Mouse (Mus musculus): ENCODE results near the gene Edc4. TPM values are rescaled to one million over a fixed set of nuclear protein-coding genes. Genes with fewer than 3 reads are reported as not detected.

Gene Edc4
- total and polyA plus RNA-seq, 3 experiments, result 33.8 to 97.4 (median 35.9) TPM

DNA sequence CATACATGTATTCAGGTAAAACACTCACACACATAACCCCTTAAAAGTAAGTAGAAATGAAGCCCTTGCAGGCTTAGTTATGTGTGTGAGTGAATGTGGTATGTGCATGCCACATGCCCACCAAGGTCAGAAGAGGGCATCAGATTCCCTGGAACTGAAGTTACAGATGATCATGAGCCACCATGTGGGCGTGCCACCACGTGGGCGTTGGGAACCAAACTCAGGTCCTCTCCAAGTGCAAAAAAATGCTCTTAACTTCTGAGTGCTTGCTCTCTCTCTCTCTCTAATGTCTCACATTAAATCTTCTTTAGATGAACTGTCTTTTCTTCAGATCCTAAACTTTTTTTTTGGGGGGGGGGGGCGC is 57.6 kb downstream of the Edc4 start, which contains the start of gene Psmb10:
Gene Psmb10, minus strand, starts transcription at position 139 of the 364 bp plus-strand sequence.
- peak; percentile 75 for DNase-seq

- DNase-seq, result no peak
Observed at GRCm38 (mm10) chr8:105942026-105942425, 61.3 kb downstream of the Edc4 start.

GRCm38 (mm10) chr8:105942542-105942941 is 61.9 kb downstream of the Edc4 start:
- DNase-seq, result no peak

- DNase-seq, result peak; percentile 37
Observed at GRCm38 (mm10) chr8:105943321-105943739, 62.6 kb downstream of the Edc4 start, which contains the start of gene Lcat. Gene Lcat (minus strand): TSS chr8:105943382.

Other genes with a start within 250 kb of the Edc4 start
- gene Ctcf, start 244.3 kb upstream of the Edc4 start, total RNA-seq (2021), result 10 to 100 TPM; 51.5 to 53.4 TPM
- 14.5 and 15.6 TPM in 2 replicates for gene Ctcf, start 244.3 kb upstream of the Edc4 start, polyA plus RNA-seq (2012; rRNA removed)
- gene Agrp, start 243.5 kb upstream of the Edc4 start, total RNA-seq (2021), result 1 to 10 TPM; 2.3 to 2.4 TPM
- 1.5 and 2.6 TPM in 2 replicates for gene Agrp, start 243.5 kb upstream of the Edc4 start, polyA plus RNA-seq (2012; rRNA removed)
- gene Carmil2, start 194.6 kb upstream of the Edc4 start, total RNA-seq (2021), result 1 to 10 TPM; 2.0 to 2.9 TPM
- 3.3 and 4.2 TPM in 2 replicates for gene Carmil2, start 194.6 kb upstream of the Edc4 start, polyA plus RNA-seq (2012; rRNA removed)
- gene Acd, start 179.8 kb upstream of the Edc4 start, total RNA-seq (2021), result 10 to 100 TPM; 21.7 to 28.7 TPM
- gene Acd, start 179.8 kb upstream of the Edc4 start, polyA plus RNA-seq (2012; rRNA removed), result 39.9 and 41.9 TPM in 2 replicates
- 10 to 100 TPM; 11.0 to 14.7 TPM for gene Pard6a, start 179.7 kb upstream of the Edc4 start, total RNA-seq (2021)
- 20.2 and 21.3 TPM in 2 replicates for gene Pard6a, start 179.7 kb upstream of the Edc4 start, polyA plus RNA-seq (2012; rRNA removed)
- not detected for gene 4933405L10Rik, start 173.2 kb upstream of the Edc4 start, total RNA-seq (2021)
- 0.10 TPM in 1 of 2 replicates, not detected in the other for gene 4933405L10Rik, start 173.2 kb upstream of the Edc4 start, polyA plus RNA-seq (2012; rRNA removed)
- gene Enkd1, start 172.7 kb upstream of the Edc4 start, total RNA-seq (2021), result 1 to 10 TPM; 2.9 to 6.8 TPM
- 9.7 and 12.9 TPM in 2 replicates for gene Enkd1, start 172.7 kb upstream of the Edc4 start, polyA plus RNA-seq (2012; rRNA removed)
- gene Gfod2, start 122.2 kb upstream of the Edc4 start, total RNA-seq (2021), result 10 to 100 TPM in 1 of 2 experiments, 1 to 10 TPM in 1; 7.8 to 14.2 TPM
- gene Gfod2, start 122.2 kb upstream of the Edc4 start, polyA plus RNA-seq (2012; rRNA removed), result 8.1 and 9.6 TPM in 2 replicates
- gene Ranbp10, start 53.5 kb upstream of the Edc4 start, total RNA-seq (2021), result 10 to 100 TPM; 19.7 to 23.6 TPM
- gene Ranbp10, start 53.5 kb upstream of the Edc4 start, polyA plus RNA-seq (2012; rRNA removed), result 22.2 and 27.3 TPM in 2 replicates
- not detected for gene Tsnaxip1, start 53.1 kb upstream of the Edc4 start, total RNA-seq (2021)
- gene Tsnaxip1, start 53.1 kb upstream of the Edc4 start, polyA plus RNA-seq (2012; rRNA removed), result not detected in 2 replicates
- 1 to 10 TPM; 5.9 to 6.7 TPM for gene Cenpt, start 27.6 kb upstream of the Edc4 start, total RNA-seq (2021)
- gene Cenpt, start 27.6 kb upstream of the Edc4 start, polyA plus RNA-seq (2012; rRNA removed), result 5.9 and 8.1 TPM in 2 replicates
- gene Thap11, start 25.7 kb upstream of the Edc4 start, total RNA-seq (2021), result 10 to 100 TPM; 31.7 to 38.0 TPM
- gene Thap11, start 25.7 kb upstream of the Edc4 start, polyA plus RNA-seq (2012; rRNA removed), result 79.7 and 91.6 TPM in 2 replicates
- 10 to 100 TPM; 30.2 to 44.0 TPM for gene Nutf2, start 20.3 kb upstream of the Edc4 start, total RNA-seq (2021)
- 19.3 and 24.8 TPM in 2 replicates for gene Nutf2, start 20.3 kb upstream of the Edc4 start, polyA plus RNA-seq (2012; rRNA removed)
- 1 to 10 TPM; 1.3 to 1.6 TPM for gene Nrn1l, start 12.7 kb downstream of the Edc4 start, total RNA-seq (2021)
- gene Nrn1l, start 12.7 kb downstream of the Edc4 start, polyA plus RNA-seq (2012; rRNA removed), result 4.6 TPM in 2 replicates
- 10 to 100 TPM; 32.5 to 33.3 TPM for gene Pskh1, start 19.6 kb downstream of the Edc4 start, total RNA-seq (2021)
- gene Pskh1, start 19.6 kb downstream of the Edc4 start, polyA plus RNA-seq (2012; rRNA removed), result 45.3 and 51.2 TPM in 2 replicates
- gene Ctrl, start 53.0 kb downstream of the Edc4 start, total RNA-seq (2021), result under 1 TPM; 0.73 to 0.84 TPM
- 1.1 and 2.0 TPM in 2 replicates for gene Ctrl, start 53.0 kb downstream of the Edc4 start, polyA plus RNA-seq (2012; rRNA removed)
- gene Psmb10, start 57.6 kb downstream of the Edc4 start, total RNA-seq (2021), result 10 to 100 TPM; 77.0 to 79.0 TPM
- gene Psmb10, start 57.6 kb downstream of the Edc4 start, polyA plus RNA-seq (2012; rRNA removed), result 156 and 174 TPM in 2 replicates
- gene Lcat, start 62.5 kb downstream of the Edc4 start, total RNA-seq (2021), result 1 to 10 TPM; 1.3 to 2.9 TPM
- 1.9 and 3.3 TPM in 2 replicates for gene Lcat, start 62.5 kb downstream of the Edc4 start, polyA plus RNA-seq (2012; rRNA removed)
- gene Slc12a4, start 85.2 kb downstream of the Edc4 start, total RNA-seq (2021), result 10 to 100 TPM; 40.2 to 60.5 TPM
- gene Slc12a4, start 85.2 kb downstream of the Edc4 start, polyA plus RNA-seq (2012; rRNA removed), result 62.4 and 63.2 TPM in 2 replicates
- not detected for gene Dpep3, start 98.5 kb downstream of the Edc4 start, total RNA-seq (2021)
- 0.21 TPM in 1 of 2 replicates, not detected in the other for gene Dpep3, start 98.5 kb downstream of the Edc4 start, polyA plus RNA-seq (2012; rRNA removed)
- 10 to 100 TPM; 13.6 to 19.6 TPM for gene Dus2, start 110.5 kb downstream of the Edc4 start, total RNA-seq (2021)
- 5.5 and 5.6 TPM in 2 replicates for gene Dus2, start 110.5 kb downstream of the Edc4 start, polyA plus RNA-seq (2012; rRNA removed)
- not detected for gene Dpep2nb, start 125.1 kb downstream of the Edc4 start, total RNA-seq (2021)
- gene Dpep2nb, start 125.1 kb downstream of the Edc4 start, polyA plus RNA-seq (2012; rRNA removed), result not detected in 2 replicates
- gene Ddx28, start 131.0 kb downstream of the Edc4 start, total RNA-seq (2021), result 10 to 100 TPM; 16.1 to 17.3 TPM
- 12.5 and 13.2 TPM in 2 replicates for gene Ddx28, start 131.0 kb downstream of the Edc4 start, polyA plus RNA-seq (2012; rRNA removed)
- 10 to 100 TPM; 35.2 to 70.0 TPM for gene Nfatc3, start 178.0 kb downstream of the Edc4 start, total RNA-seq (2021)
- gene Nfatc3, start 178.0 kb downstream of the Edc4 start, polyA plus RNA-seq (2012; rRNA removed), result 14.9 and 20.6 TPM in 2 replicates

All from adrenal gland, adult 2 months (tissue).